Mouse (Mus musculus) naive thymus-derived CD4-positive, alpha-beta T cell, adult 2 months (primary cell): ENCODE results near the gene Zbtb48.

ENCODE experiments used
- DNase-seq: peaks from one replicate; pipeline ENCODE4 v3.0.0-alpha.2; 2011; ENCODE audit warnings: low read depth

Zbtb48 gene

GRCm38 (mm10) chr4:151972221-151972967, 55.1 kb downstream of the Zbtb48 start:
- DNase-seq = peak; percentile 64
